Comparison of ENCODE assay signal across 21 mouse cellular contexts in genomic region chr2:154803845-154804244, GRCm38 (mm10). TPM values are rescaled to one million over a fixed set of nuclear protein-coding genes. Genes with fewer than 3 reads are reported as not detected.
"Had no signal": no experiment of that assay in that cellular context is flagged by ENCODE, and none has a peak within 500 bp of the region (broad histone marks: within the 10 kb centered on the region; RNA-seq: fewer than 3 reads in every experiment).

No protein-coding gene starts in this region.

- H3K9me3 ChIP-seq: hindbrain, embryonic 15.5 days; limb, embryonic 13.5 days; neural tube, embryonic 12.5 days had no signal

- H3K27ac ChIP-seq: hindbrain, embryonic 15.5 days; kidney, postnatal 0 days; limb, embryonic 13.5 days; neural tube, embryonic 12.5 days had no signal

- H3K4me2 ChIP-seq: hindbrain, embryonic 15.5 days; limb, embryonic 13.5 days; midbrain, embryonic 11.5 days; neural tube, embryonic 12.5 days had no signal

- H3K36me3 ChIP-seq: hindbrain, embryonic 15.5 days had no signal

- H3K4me3 ChIP-seq: hindbrain, embryonic 15.5 days; limb, embryonic 13.5 days; neural tube, embryonic 12.5 days had no signal

- DNase-seq: kidney, adult 11 months; kidney, adult 9 months; kidney, postnatal 36 days; layer of hippocampus, adult 9-11 months; layer of hippocampus, postnatal 36 days; lung, adult 18-20 months; right cerebral cortex, adult 18-20 months; thymus, adult 2 months; thymus, postnatal 25 days had no signal

- H3K4me1 ChIP-seq: neural tube, embryonic 12.5 days had no signal

- H3K9ac ChIP-seq: hindbrain, embryonic 15.5 days; limb, embryonic 13.5 days; neural tube, embryonic 12.5 days had no signal

- H3K27me3 ChIP-seq: hindbrain, embryonic 15.5 days; limb, embryonic 13.5 days; neural tube, embryonic 12.5 days had no signal

RNA-seq across cellular contexts. Expression of gene a, which starts 12.6 kb away (rescaled TPM):
- total RNA-seq: layer of hippocampus, adult 18-20 months; layer of hippocampus, postnatal 36 days; left cerebral cortex, postnatal 36 days; megakaryocyte, adult 5-6 weeks; monocyte, adult 5-6 weeks had no signal
- polyA plus RNA-seq: lung, embryonic 16.5 days; neural tube, embryonic 12.5 days; stomach, embryonic 14.5 days; urinary bladder, adult 2 months had no signal

RNA-seq across cellular contexts. Expression of gene Gm14214, which starts 34.0 kb away (rescaled TPM):
- total RNA-seq: layer of hippocampus, adult 18-20 months; layer of hippocampus, postnatal 36 days; left cerebral cortex, postnatal 36 days; megakaryocyte, adult 5-6 weeks; monocyte, adult 5-6 weeks had no signal
- polyA plus RNA-seq: hindbrain, embryonic 15.5 days; kidney, postnatal 0 days; limb, embryonic 13.5 days; lung, embryonic 16.5 days; midbrain, embryonic 11.5 days; neural tube, embryonic 12.5 days; stomach, embryonic 14.5 days; thymus, adult 2 months; urinary bladder, adult 2 months had no signal
